Mouse (Mus musculus): Measurements from ENCODE around the gene Mpp2. TPM values are rescaled to one million over a fixed set of nuclear protein-coding genes. Genes with fewer than 3 reads are reported as not detected.

Gene Mpp2
- polyA plus RNA-seq, 1 experiment from 2014 or later: 37.6 TPM

DNA sequence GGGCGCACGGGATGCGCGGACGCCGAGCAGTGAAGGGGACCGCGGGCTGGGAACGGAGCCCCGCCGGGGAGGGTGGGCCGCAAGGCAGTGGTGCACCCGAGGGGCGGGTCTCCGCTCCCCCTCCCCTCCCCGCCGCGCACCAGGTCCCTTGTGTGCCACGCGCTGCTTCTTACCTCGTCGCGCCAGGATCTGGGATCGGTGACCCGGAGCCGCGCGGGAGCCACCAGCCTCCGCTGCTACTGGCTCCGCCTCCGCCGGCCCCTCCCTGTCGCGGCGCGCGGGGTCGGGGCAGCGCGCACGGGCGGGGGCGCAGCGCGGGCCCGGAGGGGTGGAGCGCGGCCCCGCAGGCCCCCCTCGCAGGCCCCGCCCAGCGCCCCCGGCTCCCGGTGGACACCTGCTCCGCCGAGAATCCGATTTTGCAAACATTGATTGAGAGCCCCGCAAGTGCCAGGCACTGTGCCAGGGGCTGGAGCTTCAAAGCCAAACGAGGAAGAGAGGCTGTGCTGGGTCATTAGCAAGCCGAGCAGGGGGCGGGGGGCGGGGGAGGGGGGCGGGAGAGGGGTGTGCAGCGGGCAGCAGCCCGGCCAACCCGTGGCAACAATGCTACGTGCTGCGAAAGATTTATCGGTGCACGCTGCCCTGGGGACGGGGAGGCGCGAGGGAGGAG is 61.5 kb downstream of the Mpp2 start:
- Histone ChIP-seq H3K27ac (ENCODE audit: low read depth, low read length) (peak overlapping the region; percentile 85), H3K36me3 (ENCODE audit: control insufficient read depth, insufficient read depth, low read length) (no peaks in the 10 kb centered on the region), H3K9ac (ENCODE audit: low read depth, low read length) (peak overlapping the region; percentile 72), H3K9me3 (ENCODE audit: control insufficient read depth, low read length) (no peaks in the 10 kb centered on the region), H3K4me1 (ENCODE audit: control insufficient read depth, insufficient read depth, low read depth, low read length) (peaks cover 27% of the 10 kb centered on the region), H3K4me2 (ENCODE audit: low read length) (peak overlapping the region; percentile 76), H3K4me3 (ENCODE audit: low read length) (peak overlapping the region; percentile 56), H3K27me3 (replicated peaks; ENCODE audit: control insufficient read depth, insufficient read depth, low read length) (no peaks in the 10 kb centered on the region)
- WGBS: under 1% methylated on average over 51 of the region's 73 CpGs
- peak; percentile 87 for ATAC-seq

DNA sequence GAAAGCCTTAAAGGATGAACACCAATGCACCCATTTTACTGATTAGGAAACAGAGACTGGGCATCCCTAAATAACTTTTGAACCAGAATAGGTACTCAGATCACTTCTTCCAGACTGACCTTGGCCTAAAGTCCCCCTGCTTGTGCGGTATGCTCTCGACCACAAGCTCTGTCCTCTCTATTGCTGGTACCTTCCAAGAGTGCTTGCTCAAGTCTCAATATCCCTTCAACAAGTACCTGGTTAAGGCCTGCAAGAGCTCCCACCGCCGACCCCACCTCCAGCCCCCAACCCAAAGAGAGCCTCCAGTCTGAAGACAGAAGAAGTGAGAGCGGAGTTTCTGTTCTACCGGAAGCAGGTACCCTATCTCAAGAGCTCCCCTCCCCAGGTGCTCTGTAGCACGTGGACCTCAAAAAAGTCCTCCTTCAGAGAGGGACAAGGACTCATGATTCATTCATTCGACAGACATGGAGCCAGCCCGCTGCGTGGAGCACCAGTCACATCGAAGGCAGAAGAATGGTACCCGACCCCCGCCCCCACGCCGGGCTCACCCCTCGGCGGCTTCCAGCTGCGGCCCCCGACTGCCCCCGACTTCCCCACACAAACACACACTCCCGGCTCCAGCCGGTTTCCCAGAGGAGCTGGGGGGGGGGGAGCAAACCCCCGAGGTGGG is 62.2 kb downstream of the Mpp2 start:
- Histone ChIP-seq H3K36me3 (ENCODE audit: control insufficient read depth, insufficient read depth, low read length) (no peaks in the 10 kb centered on the region), H3K4me1 (ENCODE audit: control insufficient read depth, insufficient read depth, low read depth, low read length) (peaks cover 27% of the 10 kb centered on the region), H3K27me3 (replicated peaks; ENCODE audit: control insufficient read depth, insufficient read depth, low read length) (no peaks in the 10 kb centered on the region), H3K4me3 (ENCODE audit: low read length) (peak overlapping the region; percentile 56), H3K4me2 (ENCODE audit: low read length) (peak overlapping the region; percentile 76), H3K9me3 (ENCODE audit: control insufficient read depth, low read length) (no peaks in the 10 kb centered on the region), H3K27ac (ENCODE audit: low read depth, low read length) (peak overlapping the region; percentile 85), H3K9ac (ENCODE audit: low read depth, low read length) (peak overlapping the region; percentile 72)
- ATAC-seq: peak; percentile 18; the same call in 1 of the 2 replicates
- WGBS: under 1% methylated on average over 22 of the region's 23 CpGs

DNA sequence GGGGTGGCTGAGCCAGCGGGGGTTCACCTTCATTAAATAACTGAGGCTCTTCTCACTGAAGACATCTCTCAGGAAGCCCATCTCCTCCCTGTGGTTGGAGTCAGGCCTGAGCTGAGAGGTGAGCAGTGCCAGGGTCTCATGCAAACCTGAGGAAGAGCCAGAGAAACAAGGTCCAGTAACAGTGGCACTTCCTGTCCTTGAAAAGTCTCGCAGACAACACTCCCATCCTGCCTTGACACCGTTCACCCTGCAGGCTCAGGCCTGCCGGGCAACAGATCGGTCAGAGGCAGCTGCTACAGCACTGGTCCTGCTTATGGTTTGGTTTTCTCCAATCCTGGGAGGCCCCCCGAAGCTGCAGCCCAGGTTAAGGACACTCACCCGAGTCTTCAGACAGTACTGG is 63.0 kb downstream of the Mpp2 start:
- Histone ChIP-seq H3K27ac (ENCODE audit: low read depth, low read length) (no peak overlapping the region; the same call in 1 of the 2 replicates), H3K4me2 (ENCODE audit: low read length) (peak overlapping the region; percentile 76), H3K27me3 (replicated peaks; ENCODE audit: control insufficient read depth, insufficient read depth, low read length) (no peaks in the 10 kb centered on the region), H3K9me3 (ENCODE audit: control insufficient read depth, low read length) (no peaks in the 10 kb centered on the region), H3K36me3 (ENCODE audit: control insufficient read depth, insufficient read depth, low read length) (no peaks in the 10 kb centered on the region), H3K9ac (ENCODE audit: low read depth, low read length) (peak overlapping the region; percentile 36), H3K4me3 (ENCODE audit: low read length) (peak overlapping the region; percentile 56), H3K4me1 (ENCODE audit: control insufficient read depth, insufficient read depth, low read depth, low read length) (peaks cover 27% of the 10 kb centered on the region)
- 41% methylated on average over 7 of the region's 7 CpGs for WGBS
- ATAC-seq: no peak

DNA sequence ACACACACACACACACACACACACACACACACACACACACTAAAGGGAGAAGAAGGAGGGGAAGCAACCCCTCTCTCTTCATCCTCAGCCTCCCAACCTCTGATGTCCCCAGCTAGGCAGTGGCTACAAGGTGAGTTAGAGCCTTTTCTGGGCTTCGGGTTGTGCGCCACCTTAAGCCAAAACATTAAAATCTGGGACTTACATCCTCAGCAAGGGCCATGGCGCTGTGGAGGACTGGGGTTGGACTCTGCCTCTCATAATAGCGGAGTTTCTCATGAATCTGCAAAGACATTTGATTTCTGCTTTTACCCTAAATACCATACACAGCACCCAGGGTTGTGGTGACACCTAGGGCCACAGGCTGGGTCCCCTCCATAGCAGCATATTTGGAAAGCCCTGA is 63.4 kb downstream of the Mpp2 start:
- H3K4me1 ChIP-seq (ENCODE audit: control insufficient read depth, insufficient read depth, low read depth, low read length): peaks cover 27% of the 10 kb centered on the region
- peak overlapping the region; percentile 76 for H3K4me2 ChIP-seq (ENCODE audit: low read length)
- H3K27me3 ChIP-seq (replicated peaks; ENCODE audit: control insufficient read depth, insufficient read depth, low read length): no peaks in the 10 kb centered on the region
- no peaks in the 10 kb centered on the region for H3K36me3 ChIP-seq (ENCODE audit: control insufficient read depth, insufficient read depth, low read length)
- WGBS: 82% methylated on average over 4 of the region's 4 CpGs
- no peak for ATAC-seq
- H3K27ac ChIP-seq (ENCODE audit: low read depth, low read length): no peak overlapping the region; the same call in 1 of the 2 replicates
- H3K9me3 ChIP-seq (ENCODE audit: control insufficient read depth, low read length): no peaks in the 10 kb centered on the region
- H3K9ac ChIP-seq (ENCODE audit: low read depth, low read length): no peak overlapping the region; the same call in 1 of the 2 replicates
- H3K4me3 ChIP-seq (ENCODE audit: low read length): no peak overlapping the region; the same call in 1 of the 2 replicates

DNA sequence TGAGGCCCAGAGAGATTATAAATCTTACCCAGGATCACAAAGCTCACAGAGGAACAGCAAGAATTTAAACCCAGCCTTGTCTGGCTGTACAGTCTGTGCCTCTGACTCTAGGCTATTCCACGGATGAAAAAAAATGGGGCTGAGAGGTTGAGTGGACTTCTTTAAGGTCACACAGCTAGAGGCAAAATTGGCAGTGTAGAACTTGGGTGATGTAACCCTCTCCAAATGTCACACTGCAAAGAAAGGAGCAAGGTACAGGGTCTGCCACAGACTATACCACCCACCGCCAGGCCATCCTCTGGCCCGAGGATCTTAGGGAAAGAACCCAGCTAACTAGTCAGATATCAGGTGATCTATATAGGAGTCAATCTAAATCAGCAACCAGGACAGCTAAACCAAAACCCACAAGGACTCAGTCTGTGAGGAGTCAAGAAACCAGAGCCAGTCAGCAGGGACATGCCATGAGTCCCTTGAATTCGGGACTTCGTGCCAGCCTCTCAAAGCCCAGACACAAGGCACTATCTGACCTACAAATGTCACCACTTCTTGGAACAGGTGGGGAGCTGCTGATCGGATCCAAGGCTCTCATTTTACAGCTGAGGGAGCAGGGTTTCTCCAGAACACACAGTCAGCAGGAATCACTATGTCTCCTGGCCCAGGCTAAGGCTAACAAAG is 64.1 kb downstream of the Mpp2 start:
- no peaks in the 10 kb centered on the region for H3K27me3 ChIP-seq (replicated peaks; ENCODE audit: control insufficient read depth, insufficient read depth, low read length)
- no peak for ATAC-seq
- no peaks in the 10 kb centered on the region for H3K36me3 ChIP-seq (ENCODE audit: control insufficient read depth, insufficient read depth, low read length)
- no peak overlapping the region for H3K27ac ChIP-seq (ENCODE audit: low read depth, low read length)
- no peak overlapping the region for H3K4me3 ChIP-seq (ENCODE audit: low read length)
- no peak overlapping the region for H3K9ac ChIP-seq (ENCODE audit: low read depth, low read length)
- H3K9me3 ChIP-seq (ENCODE audit: control insufficient read depth, low read length): no peaks in the 10 kb centered on the region
- H3K4me1 ChIP-seq (ENCODE audit: control insufficient read depth, insufficient read depth, low read depth, low read length): peaks cover 27% of the 10 kb centered on the region
- 79% methylated on average over 6 of the region's 6 CpGs for WGBS
- peak overlapping the region; percentile 16; the same call in 1 of the 2 replicates for H3K4me2 ChIP-seq (ENCODE audit: low read length)

DNA sequence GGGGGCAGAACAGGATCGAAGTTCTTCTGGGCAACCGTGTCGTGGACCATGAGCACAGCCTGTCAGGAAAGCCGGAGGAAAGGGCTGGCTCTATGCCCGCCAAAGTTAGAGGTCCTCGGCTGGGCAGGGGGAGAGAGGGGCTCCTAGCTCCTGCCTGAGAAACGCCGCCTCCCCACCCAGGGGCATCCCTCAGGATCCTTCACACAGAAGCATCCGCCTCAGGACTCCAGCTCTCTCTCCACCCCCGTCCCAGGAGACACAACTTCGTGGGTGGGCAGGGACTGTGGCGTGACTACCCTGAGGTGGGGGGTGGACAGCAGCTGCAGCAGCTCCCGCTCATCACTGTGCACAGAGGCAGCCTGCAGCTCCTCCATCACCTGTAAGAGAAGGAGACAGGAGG is 64.9 kb downstream of the Mpp2 start:
- WGBS: 61% methylated on average over 13 of the region's 13 CpGs

DNA sequence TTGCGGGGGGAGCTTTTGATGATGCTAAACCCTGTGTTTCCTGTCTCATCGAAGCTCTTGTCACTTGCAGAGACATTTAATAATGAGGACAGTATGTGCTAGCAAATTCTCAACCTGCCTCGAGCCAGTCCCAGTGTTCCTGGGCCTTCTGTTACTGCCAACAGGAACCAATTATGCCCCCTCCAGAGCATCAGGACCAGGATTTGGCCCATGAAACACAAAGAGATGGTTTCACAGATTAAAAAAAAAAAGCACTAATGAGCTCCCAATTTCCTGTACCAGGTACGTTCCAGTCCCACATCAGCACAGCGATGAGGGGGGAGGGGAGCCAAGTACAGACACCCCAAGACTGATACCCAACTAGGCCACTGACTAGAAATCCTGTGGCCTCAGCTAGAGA is 67.1 kb downstream of the Mpp2 start:
- no peak overlapping the region for H3K27ac ChIP-seq (ENCODE audit: low read depth, low read length)
- 80% methylated on average over 5 of the region's 5 CpGs for whole genome bisulfite sequencing
- H3K4me1 ChIP-seq (ENCODE audit: control insufficient read depth, insufficient read depth, low read depth, low read length): peaks cover 18% of the 10 kb centered on the region
- no peak for ATAC-seq
- H3K4me2 ChIP-seq (ENCODE audit: low read length): no peak overlapping the region
- no peak overlapping the region for H3K4me3 ChIP-seq (ENCODE audit: low read length)
- no peaks in the 10 kb centered on the region for H3K9me3 ChIP-seq (ENCODE audit: control insufficient read depth, low read length)
- H3K9ac ChIP-seq (ENCODE audit: low read depth, low read length): no peak overlapping the region
- H3K27me3 ChIP-seq (replicated peaks; ENCODE audit: control insufficient read depth, insufficient read depth, low read length): no peaks in the 10 kb centered on the region
- peaks cover 7% of the 10 kb centered on the region; the same call in 1 of the 2 replicates for H3K36me3 ChIP-seq (ENCODE audit: control insufficient read depth, insufficient read depth, low read length)

More for the DNA sequence above, 64.9 kb downstream of the Mpp2 start:
- H3K27me3 ChIP-seq (replicated peaks; ENCODE audit: control insufficient read depth, insufficient read depth, low read length): no peaks in the 10 kb centered on the region
- peaks cover 27% of the 10 kb centered on the region for H3K4me1 ChIP-seq (ENCODE audit: control insufficient read depth, insufficient read depth, low read depth, low read length)
- H3K4me3 ChIP-seq (ENCODE audit: low read length): no peak overlapping the region
- 0 out of 2 replicates have a peak, but pooled peaks cover 2% of the 10 kb centered on the region for H3K36me3 ChIP-seq (ENCODE audit: control insufficient read depth, insufficient read depth, low read length)
- no peak for ATAC-seq
- H3K27ac ChIP-seq (ENCODE audit: low read depth, low read length): no peak overlapping the region
- no peak overlapping the region for H3K4me2 ChIP-seq (ENCODE audit: low read length)
- H3K9me3 ChIP-seq (ENCODE audit: control insufficient read depth, low read length): no peaks in the 10 kb centered on the region
- no peak overlapping the region for H3K9ac ChIP-seq (ENCODE audit: low read depth, low read length)

DNA sequence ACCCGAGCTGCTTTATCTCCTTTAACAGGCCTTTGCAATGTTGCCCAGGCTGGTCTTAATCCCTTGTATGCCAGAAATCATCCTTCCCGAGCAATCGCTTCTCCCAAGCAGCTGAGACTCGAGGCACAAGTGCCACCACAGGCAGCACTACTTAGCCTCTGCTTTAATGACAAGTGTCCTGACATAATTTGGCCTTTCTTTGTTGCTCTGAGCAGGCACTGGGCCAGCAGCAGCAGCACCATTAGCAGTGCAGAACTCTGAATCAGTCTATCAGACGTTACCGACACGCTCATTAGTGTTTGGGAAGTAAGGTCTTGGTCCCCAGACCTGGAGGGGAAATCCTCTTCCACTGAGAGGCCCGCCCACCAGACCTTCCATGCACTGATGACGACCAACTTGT is 68.6 kb downstream of the Mpp2 start:
- H3K4me1 ChIP-seq (ENCODE audit: control insufficient read depth, insufficient read depth, low read depth, low read length): peaks cover 4% of the 10 kb centered on the region
- H3K36me3 ChIP-seq (ENCODE audit: control insufficient read depth, insufficient read depth, low read length): peaks cover 7% of the 10 kb centered on the region; the same call in 1 of the 2 replicates
- no peak overlapping the region for H3K4me3 ChIP-seq (ENCODE audit: low read length)
- no peaks in the 10 kb centered on the region for H3K27me3 ChIP-seq (replicated peaks; ENCODE audit: control insufficient read depth, insufficient read depth, low read length)
- WGBS: 57% methylated on average over 9 of the region's 9 CpGs
- H3K9me3 ChIP-seq (ENCODE audit: control insufficient read depth, low read length): no peaks in the 10 kb centered on the region
- no peak overlapping the region for H3K4me2 ChIP-seq (ENCODE audit: low read length)
- no peak for ATAC-seq
- no peak overlapping the region for H3K9ac ChIP-seq (ENCODE audit: low read depth, low read length)
- no peak overlapping the region for H3K27ac ChIP-seq (ENCODE audit: low read depth, low read length)

DNA sequence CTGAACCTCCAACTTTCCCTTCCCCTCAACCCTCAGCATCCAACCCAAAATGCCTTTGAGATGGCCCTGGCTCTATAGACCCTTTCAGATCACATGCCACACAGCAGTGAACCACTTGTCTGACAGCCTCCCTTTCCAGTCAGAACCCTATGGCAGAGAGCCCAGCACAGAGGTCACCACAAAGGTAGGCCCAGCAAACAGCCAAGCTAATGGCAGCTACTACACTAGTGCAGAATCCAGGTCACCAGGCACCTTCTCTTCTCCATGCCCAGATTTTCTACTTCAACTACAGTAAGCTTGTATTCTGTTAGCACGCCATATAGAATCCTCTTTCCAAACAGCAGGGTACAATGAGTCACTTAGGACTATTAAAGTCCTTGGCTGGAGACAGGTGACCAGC is 72.2 kb downstream of the Mpp2 start:
- WGBS: 88% methylated on average over 1 of the region's 1 CpGs
- no peak for ATAC-seq
- Histone ChIP-seq H3K4me3 (ENCODE audit: low read length) (no peak overlapping the region), H3K4me1 (ENCODE audit: control insufficient read depth, insufficient read depth, low read depth, low read length) (no peaks in the 10 kb centered on the region), H3K9ac (ENCODE audit: low read depth, low read length) (no peak overlapping the region), H3K9me3 (ENCODE audit: control insufficient read depth, low read length) (no peaks in the 10 kb centered on the region), H3K36me3 (ENCODE audit: control insufficient read depth, insufficient read depth, low read length) (peaks cover 13% of the 10 kb centered on the region), H3K4me2 (ENCODE audit: low read length) (no peak overlapping the region), H3K27ac (ENCODE audit: low read depth, low read length) (no peak overlapping the region), H3K27me3 (replicated peaks; ENCODE audit: control insufficient read depth, insufficient read depth, low read length) (no peaks in the 10 kb centered on the region)

Data from hindbrain, embryonic 16.5 days (tissue).